ENCODE assay signal across 8 mouse cellular contexts in the genomic region with DNA sequence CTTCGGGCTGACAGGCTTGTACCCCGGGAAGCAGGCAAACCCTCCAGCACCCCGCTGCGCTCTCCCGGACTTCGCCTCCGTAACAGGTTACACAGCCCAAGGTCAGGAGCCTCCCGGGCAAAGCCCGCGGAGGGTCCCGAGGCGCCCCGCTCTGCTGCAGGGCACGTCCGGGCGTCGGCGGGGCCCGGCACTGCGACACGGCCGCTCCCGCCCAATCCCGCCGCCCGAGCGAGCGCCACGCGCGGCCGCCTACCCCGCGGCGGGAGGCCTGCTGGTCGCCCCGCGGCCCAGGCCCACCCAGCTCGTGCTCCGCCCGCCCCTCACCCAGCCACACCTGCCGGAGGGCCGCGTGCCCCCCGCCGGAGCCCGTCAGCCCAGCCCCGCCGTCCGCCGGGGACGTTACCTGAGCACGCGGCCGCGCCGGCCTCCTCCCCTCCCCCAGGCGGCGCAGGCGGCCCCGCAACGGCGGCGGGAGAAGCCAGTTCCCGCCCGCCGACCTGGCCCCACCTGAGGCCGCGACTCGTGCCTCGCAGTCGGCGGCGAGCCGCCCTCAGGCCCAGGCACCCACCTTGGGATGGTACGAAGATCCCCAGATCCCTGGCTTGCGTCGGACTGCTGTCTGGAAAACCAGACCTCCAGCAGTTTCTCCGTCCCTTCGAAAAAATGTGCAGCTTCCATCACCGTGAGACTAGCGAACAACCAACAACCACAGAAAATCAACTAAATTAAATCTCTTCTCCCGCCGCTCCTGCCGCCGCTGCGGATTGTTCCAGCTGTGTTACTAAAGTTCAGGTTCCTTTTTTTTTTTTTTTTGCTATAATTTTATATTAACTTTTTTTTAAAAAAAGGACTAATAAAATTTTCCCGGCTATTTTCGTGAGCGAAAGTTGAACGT. TPM values are rescaled to one million over a fixed set of nuclear protein-coding genes. Genes with fewer than 3 reads are reported as not detected.
A peak's percentile ranks its signal among the peaks of the same experiment; 100 is the strongest.
DNase-seq lines count a peak whose midpoint lies in the region; ATAC-seq and TF ChIP-seq lines count a peak whose summit lies in the region.
"Not testable (repeated sequence)": the region's sequence is repeated elsewhere in the genome, so short reads cannot be mapped to it uniquely, and the experiment has no call there.

No protein-coding gene starts in this region.

- 1% methylated on average over 67 of the region's 91 CpGs for WGBS in heart, embryonic 16.5 days
- under 1% methylated on average over 55 of the region's 91 CpGs for WGBS in kidney, postnatal 0 days
- under 1% methylated on average over 82 of the region's 91 CpGs for WGBS in liver, embryonic 15.5 days (ENCODE audit: insufficient replicate concordance)

- peaks cover 36% of the 10 kb centered on the region for H3K36me3 ChIP-seq in erythroblast, embryonic 14.5 days (ENCODE audit: control insufficient read depth)
- H3K36me3 ChIP-seq in heart, embryonic 16.5 days (ENCODE audit: control insufficient read depth, insufficient read depth); kidney, postnatal 0 days (ENCODE audit: insufficient read depth, low read length); liver, embryonic 15.5 days (replicated peaks); splenic B cell, adult 2 months (ENCODE audit: control insufficient read depth, insufficient read depth, low read length, poor library complexity, severe bottlenecking): not testable (repeated sequence)

- TF ChIP-seq CTCF in kidney, postnatal 0 days (IDR thresholded peaks at IDR 0.05; ENCODE audit: low read depth), result not testable (repeated sequence)

- peak overlapping the region; percentile 75 for H3K4me2 ChIP-seq in heart, embryonic 16.5 days (ENCODE audit: low read depth, low read length)
- peak overlapping the region; percentile 88 for H3K4me2 ChIP-seq in kidney, postnatal 0 days (ENCODE audit: low read length)
- H3K4me2 ChIP-seq in liver, embryonic 15.5 days, result peak overlapping the region; percentile 91

- H3K9ac ChIP-seq in heart, embryonic 16.5 days (ENCODE audit: low read length), result peak overlapping the region; percentile 95
- H3K9ac ChIP-seq in kidney, postnatal 0 days (ENCODE audit: low read depth, low read length), result peak overlapping the region; percentile 92
- peak overlapping the region; percentile 97 for H3K9ac ChIP-seq in liver, embryonic 15.5 days

- H3K27ac ChIP-seq in brown adipose tissue, adult 24 weeks (replicated peaks; ENCODE audit: low read depth, low read length), result not testable (repeated sequence)
- H3K27ac ChIP-seq in heart, embryonic 16.5 days (ENCODE audit: low read length), result peak overlapping the region; percentile 88
- H3K27ac ChIP-seq in kidney, postnatal 0 days, result peak overlapping the region; percentile 92
- H3K27ac ChIP-seq in liver, embryonic 15.5 days (replicated peaks), result peak overlapping the region; percentile 91

- DNase-seq in kidney, postnatal 0 days (ENCODE audit: low spot score), result peak; percentile 31
- peak; percentile 72 for DNase-seq in neural tube, embryonic 10.5 days (ENCODE audit: extremely low spot score, low spot score)
- peak; percentile 60 for DNase-seq in splenic B cell, adult 2 months (ENCODE audit: low read depth, low spot score)

- H3K27me3 ChIP-seq in erythroblast, embryonic 14.5 days (ENCODE audit: control insufficient read depth); heart, embryonic 16.5 days (ENCODE audit: control insufficient read depth, insufficient read depth, low read length); kidney, postnatal 0 days (ENCODE audit: insufficient read depth, low read length); liver, embryonic 15.5 days; splenic B cell, adult 2 months (ENCODE audit: control insufficient read depth, insufficient read depth, low read length, poor library complexity, severe bottlenecking): not testable (repeated sequence)

- H3K4me1 ChIP-seq in brown adipose tissue, adult 24 weeks (ENCODE audit: control insufficient read depth, insufficient read depth, insufficient read length, low read length), result not testable (repeated sequence)
- H3K4me1 ChIP-seq in erythroblast, embryonic 14.5 days (ENCODE audit: control insufficient read depth), result peaks cover 53% of the 10 kb centered on the region
- H3K4me1 ChIP-seq in heart, embryonic 16.5 days (ENCODE audit: control insufficient read depth, insufficient read depth, low read length), result peaks cover 23% of the 10 kb centered on the region
- peaks cover 11% of the 10 kb centered on the region; the same call in 1 of the 2 replicates for H3K4me1 ChIP-seq in kidney, postnatal 0 days (replicated peaks; ENCODE audit: insufficient read depth, low read length)
- peaks cover 42% of the 10 kb centered on the region for H3K4me1 ChIP-seq in liver, embryonic 15.5 days (replicated peaks)

- ATAC-seq in CD4-positive, CD25-positive, alpha-beta regulatory T cell, adult 4 months, result peak; percentile 22
- ATAC-seq in heart, embryonic 16.5 days (replicated peaks; ENCODE audit: extremely low read depth, insufficient read depth, low FRiP score), result peak; percentile 24
- ATAC-seq in kidney, postnatal 0 days (replicated peaks; ENCODE audit: low FRiP score, low read depth), result peak; percentile 36
- peak; percentile 45 for ATAC-seq in liver, embryonic 15.5 days (ENCODE audit: insufficient read depth)

- H3K9me3 ChIP-seq in erythroblast, embryonic 14.5 days (ENCODE audit: control insufficient read depth, low read length); heart, embryonic 16.5 days (replicated peaks; ENCODE audit: control insufficient read depth, low read length); kidney, postnatal 0 days (replicated peaks; ENCODE audit: low read length); liver, embryonic 15.5 days (replicated peaks): not testable (repeated sequence)

- peak overlapping the region; percentile 76 for H3K4me3 ChIP-seq in brown adipose tissue, adult 24 weeks (ENCODE audit: insufficient read depth, low read depth, low read length)
- H3K4me3 ChIP-seq in erythroblast, embryonic 14.5 days (replicated peaks), result peak overlapping the region; percentile 98
- peak overlapping the region; percentile 91 for H3K4me3 ChIP-seq in heart, embryonic 16.5 days (ENCODE audit: low read length)
- H3K4me3 ChIP-seq in kidney, postnatal 0 days (replicated peaks; ENCODE audit: low read depth, low read length), result peak overlapping the region; percentile 91
- H3K4me3 ChIP-seq in liver, embryonic 15.5 days (replicated peaks), result peak overlapping the region; percentile 94

RNA-seq across cellular contexts. Expression of gene Amd1, which starts 0.6 kb away (rescaled TPM):
- polyA plus RNA-seq in CD4-positive, CD25-positive, alpha-beta regulatory T cell, adult 4 months (2017; shearing (Covaris generic)), result 10 to 100 TPM; 59.6 to 85.7 TPM
- polyA plus RNA-seq in brown adipose tissue, adult 24 weeks (2012; ENCODE audit: insufficient read depth, insufficient read length, missing spikeins), result 25.7 and 31.6 TPM in 2 replicates
- 0.27 and 0.69 TPM in 2 replicates for polyA plus RNA-seq in erythroblast, embryonic 14.5 days (2012)
- 31.3 and 35.4 TPM in 2 replicates for polyA plus RNA-seq in heart, embryonic 16.5 days (2015; fragmentation: Nextera tagmentation; extraction: Ambion mirVana)
- 44.1 and 46.9 TPM in 2 replicates for polyA plus RNA-seq in kidney, postnatal 0 days (2015; fragmentation: Nextera tagmentation; extraction: Ambion mirVana)
- 40.8 and 41.9 TPM in 2 replicates for polyA plus RNA-seq in liver, embryonic 15.5 days (2015; fragmentation: Nextera tagmentation; extraction: Ambion mirVana)

RNA-seq across cellular contexts. Expression of gene Cdk19, which starts 37.9 kb away (rescaled TPM):
- 10 to 100 TPM; 11.4 to 18.3 TPM for polyA plus RNA-seq in CD4-positive, CD25-positive, alpha-beta regulatory T cell, adult 4 months (2017; shearing (Covaris generic))
- polyA plus RNA-seq in brown adipose tissue, adult 24 weeks (2012; ENCODE audit: insufficient read depth, insufficient read length, missing spikeins), result 4.3 and 6.8 TPM in 2 replicates
- 0.45 and 0.47 TPM in 2 replicates for polyA plus RNA-seq in erythroblast, embryonic 14.5 days (2012)
- 6.5 and 7.0 TPM in 2 replicates for polyA plus RNA-seq in heart, embryonic 16.5 days (2015; fragmentation: Nextera tagmentation; extraction: Ambion mirVana)
- polyA plus RNA-seq in kidney, postnatal 0 days (2015; fragmentation: Nextera tagmentation; extraction: Ambion mirVana), result 7.2 and 7.3 TPM in 2 replicates
- 2.9 and 3.5 TPM in 2 replicates for polyA plus RNA-seq in liver, embryonic 15.5 days (2015; fragmentation: Nextera tagmentation; extraction: Ambion mirVana)

RNA-seq across cellular contexts. Expression of gene Gtf3c6, which starts 43.5 kb away (rescaled TPM):
- 100 to 1,000 TPM; 116 to 128 TPM for polyA plus RNA-seq in CD4-positive, CD25-positive, alpha-beta regulatory T cell, adult 4 months (2017; shearing (Covaris generic))
- 57.3 and 70.6 TPM in 2 replicates for polyA plus RNA-seq in brown adipose tissue, adult 24 weeks (2012; ENCODE audit: insufficient read depth, insufficient read length, missing spikeins)
- 0.79 and 0.89 TPM in 2 replicates for polyA plus RNA-seq in erythroblast, embryonic 14.5 days (2012)
- 66.6 and 66.9 TPM in 2 replicates for polyA plus RNA-seq in heart, embryonic 16.5 days (2015; fragmentation: Nextera tagmentation; extraction: Ambion mirVana)
- 88.1 and 92.2 TPM in 2 replicates for polyA plus RNA-seq in kidney, postnatal 0 days (2015; fragmentation: Nextera tagmentation; extraction: Ambion mirVana)
- polyA plus RNA-seq in liver, embryonic 15.5 days (2015; fragmentation: Nextera tagmentation; extraction: Ambion mirVana), result 24.7 and 25.5 TPM in 2 replicates

RNA-seq across cellular contexts. Expression of gene Rpf2, which starts 54.6 kb away (rescaled TPM):
- 10 to 100 TPM; 59.7 to 68.8 TPM for polyA plus RNA-seq in CD4-positive, CD25-positive, alpha-beta regulatory T cell, adult 4 months (2017; shearing (Covaris generic))
- polyA plus RNA-seq in brown adipose tissue, adult 24 weeks (2012; ENCODE audit: insufficient read depth, insufficient read length, missing spikeins), result 29.1 and 31.1 TPM in 2 replicates
- polyA plus RNA-seq in erythroblast, embryonic 14.5 days (2012), result 0.15 and 0.19 TPM in 2 replicates
- polyA plus RNA-seq in heart, embryonic 16.5 days (2015; fragmentation: Nextera tagmentation; extraction: Ambion mirVana), result 42.9 and 44.7 TPM in 2 replicates
- polyA plus RNA-seq in kidney, postnatal 0 days (2015; fragmentation: Nextera tagmentation; extraction: Ambion mirVana), result 56.8 and 58.9 TPM in 2 replicates
- polyA plus RNA-seq in liver, embryonic 15.5 days (2015; fragmentation: Nextera tagmentation; extraction: Ambion mirVana), result 28.0 and 32.8 TPM in 2 replicates

Comparison
In these comparisons a context has a peak if more than half of its experiments do, and no peak if none do; other contexts are left out.
1. RNA of gene Amd1, which starts 0.6 kb away (polyA plus RNA-seq): 59.6 to 85.7 TPM in CD4-positive, CD25-positive, alpha-beta regulatory T cell, adult 4 months, 44.1 to 46.9 TPM in kidney, postnatal 0 days, 40.8 to 41.9 TPM in liver, embryonic 15.5 days, 31.3 to 35.4 TPM in heart, embryonic 16.5 days and 25.7 to 31.6 TPM in brown adipose tissue, adult 24 weeks; 0.27 to 0.69 TPM in erythroblast, embryonic 14.5 days; every median in the first group is over 10 times any median in the second.
2. RNA of gene Gtf3c6, which starts 43.5 kb away (polyA plus RNA-seq): 116 to 128 TPM in CD4-positive, CD25-positive, alpha-beta regulatory T cell, adult 4 months, 88.1 to 92.2 TPM in kidney, postnatal 0 days, 57.3 to 70.6 TPM in brown adipose tissue, adult 24 weeks, 66.6 to 66.9 TPM in heart, embryonic 16.5 days and 24.7 to 25.5 TPM in liver, embryonic 15.5 days; 0.79 to 0.89 TPM in erythroblast, embryonic 14.5 days; every median in the first group is over 10 times any median in the second.
3. Peak in every context shown above with its lines, with median percentiles within 50 percentile points of each other: ATAC-seq, H3K4me3 ChIP-seq, H3K4me2 ChIP-seq, H3K9ac ChIP-seq and DNase-seq.